Mouse (Mus musculus) cerebellum, adult 2 months (tissue): ENCODE results near the gene Prr13.

Experiments used
- CTCF ChIP-seq: fragments of 200-500 bp; IDR thresholded peaks from 2 replicates; pipeline ENCODE4 v1.5.1; 2011; ENCODE audit warnings: low read depth, mild to moderate bottlenecking, control low read depth, low read length, moderate library complexity, borderline replicate concordance; ENCODE audit not compliant: insufficient read depth
- POLR2A ChIP-seq: fragments of 200-500 bp; IDR thresholded peaks from 2 replicates; pipeline ENCODE4 v1.6.1; 2011; ENCODE audit warnings: low read length, control low read depth, borderline replicate concordance; ENCODE audit not compliant: insufficient read depth

DNA sequence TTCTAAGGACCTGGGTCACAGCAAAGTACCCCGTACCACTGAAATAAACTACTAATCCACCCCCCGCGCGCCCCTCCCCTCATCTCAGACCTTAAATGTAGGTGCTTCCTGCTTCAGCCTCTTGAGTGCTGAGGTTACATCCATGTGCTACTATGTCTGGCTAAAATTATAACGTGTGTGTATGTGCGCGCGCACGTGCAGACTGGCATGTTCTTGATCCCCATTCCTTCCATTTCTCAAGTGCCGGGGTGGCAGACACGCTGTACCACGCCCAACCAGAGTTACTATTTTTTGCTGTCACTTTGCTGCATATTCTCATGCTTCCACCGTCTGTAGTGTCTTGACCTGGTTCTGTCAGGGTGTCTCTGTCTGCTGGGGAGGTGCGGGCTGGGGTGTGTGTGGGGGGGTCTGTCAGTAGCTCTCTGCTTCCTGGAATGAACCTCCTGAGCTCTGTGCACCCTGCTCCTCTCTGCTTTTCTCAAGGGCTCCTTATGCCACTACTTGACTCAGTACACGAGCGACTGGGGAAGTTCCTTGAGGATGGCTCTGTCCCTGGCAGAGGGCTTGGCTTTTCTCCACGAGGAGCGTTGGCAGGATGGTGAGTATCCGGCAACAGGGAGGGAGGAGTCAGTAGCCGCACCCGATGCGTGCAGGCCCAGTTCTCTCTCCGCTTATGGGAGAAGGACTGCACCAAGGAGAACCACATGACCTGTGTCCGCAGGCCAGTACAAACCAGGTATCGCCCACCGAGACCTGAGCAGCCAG, 7.0 kb upstream of the Prr13 start:
- TF ChIP-seq CTCF, result no peak
- no peak for TF ChIP-seq POLR2A
